ENCODE assay signal across 8 mouse cellular contexts in the genomic region with DNA sequence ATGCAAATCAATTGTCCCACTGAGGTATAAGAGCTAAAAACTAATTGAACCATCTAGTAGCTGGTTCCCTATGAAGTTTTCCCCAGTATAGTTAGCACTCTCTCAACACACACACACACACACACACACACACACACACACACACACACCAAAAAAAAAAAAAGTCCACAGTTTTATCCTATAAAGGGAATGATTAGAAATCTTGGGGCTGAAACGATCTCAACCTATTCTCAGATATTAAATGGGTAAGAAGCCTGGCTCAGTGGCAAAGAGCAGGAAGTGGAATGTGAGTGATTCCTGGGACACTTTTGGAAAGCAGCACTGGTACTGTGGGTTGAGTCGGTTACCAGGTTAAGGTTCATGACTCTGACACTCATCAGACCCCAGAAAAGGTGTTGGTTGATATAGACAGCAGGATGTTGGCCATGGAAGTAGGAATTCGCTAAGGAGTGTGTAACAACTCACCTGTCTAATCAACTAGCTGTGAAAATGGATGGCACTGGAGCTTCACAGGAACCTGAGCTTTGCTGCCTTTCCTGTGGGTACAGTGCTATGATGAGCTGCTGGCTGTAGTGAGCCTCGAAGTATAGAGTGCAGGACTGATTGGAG.
DNase-seq lines count a peak whose midpoint lies in the region; ATAC-seq and TF ChIP-seq lines count a peak whose summit lies in the region.

No protein-coding gene starts in this region.

- H3K4me3 ChIP-seq in heart, embryonic 10.5 days: no peak overlapping the region
- H3K4me3 ChIP-seq in kidney, postnatal 0 days (replicated peaks; ENCODE audit: low read depth, low read length): no peak overlapping the region

- H3K27ac ChIP-seq in heart, embryonic 10.5 days: no peak overlapping the region
- H3K27ac ChIP-seq in kidney, postnatal 0 days: no peak overlapping the region

- no peak overlapping the region for H3K9ac ChIP-seq in kidney, postnatal 0 days (ENCODE audit: low read depth, low read length)

- no peaks in the 10 kb centered on the region for H3K4me1 ChIP-seq in heart, embryonic 10.5 days
- H3K4me1 ChIP-seq in kidney, postnatal 0 days (replicated peaks; ENCODE audit: insufficient read depth, low read length): no peaks in the 10 kb centered on the region

- no peak for TF ChIP-seq CTCF in kidney, postnatal 0 days (IDR thresholded peaks at IDR 0.05; ENCODE audit: low read depth)

- peak; percentile 90 for ATAC-seq in kidney, postnatal 0 days (replicated peaks; ENCODE audit: low FRiP score, low read depth)

- H3K4me2 ChIP-seq in kidney, postnatal 0 days (ENCODE audit: low read length): no peak overlapping the region

- peaks cover 17% of the 10 kb centered on the region for H3K9me3 ChIP-seq in heart, embryonic 10.5 days
- H3K9me3 ChIP-seq in kidney, postnatal 0 days (replicated peaks; ENCODE audit: low read length): peaks cover 4% of the 10 kb centered on the region; the same call in 1 of the 2 replicates

- 60% methylated on average over 4 of the region's 4 CpGs for WGBS in heart, embryonic 10.5 days
- WGBS in kidney, postnatal 0 days: 65% methylated on average over 4 of the region's 4 CpGs

- H3K27me3 ChIP-seq in heart, embryonic 10.5 days (ENCODE audit: insufficient read depth, poor library complexity, severe bottlenecking): no peaks in the 10 kb centered on the region
- no peaks in the 10 kb centered on the region for H3K27me3 ChIP-seq in kidney, postnatal 0 days (ENCODE audit: insufficient read depth, low read length)

- H3K36me3 ChIP-seq in heart, embryonic 10.5 days: no peaks in the 10 kb centered on the region
- H3K36me3 ChIP-seq in kidney, postnatal 0 days (ENCODE audit: insufficient read depth, low read length): no peaks in the 10 kb centered on the region

- peak; percentile 39 to 76 for DNase-seq in adrenal gland, adult (ENCODE audit: inconsistent age in 2 of 2, low spot score in 1 of 2)
- DNase-seq in adrenal gland, adult 8-10 months: no peak
- DNase-seq in Muller cell, postnatal 12 days (ENCODE audit: inconsistent ontology term): peak; percentile 96
- DNase-seq in cerebellum, postnatal 36 days: peak; percentile 21 to 31
- peak; percentile 99 for DNase-seq in heart, embryonic 10.5 days (ENCODE audit: low spot score)
- peak; percentile 98 for DNase-seq in kidney, postnatal 0 days (ENCODE audit: low spot score)
- peak; percentile 6 to 12 for DNase-seq in lung, adult 18-20 months
- DNase-seq in retina, embryonic 14.5 days (ENCODE audit: low spot score): peak; percentile 88
